Mouse (Mus musculus) MEL (cell line): Measurements from ENCODE around the gene Epb41l4b.

Source experiments
- CHD2 ChIP-seq: IDR thresholded peaks from 2 replicates; pipeline ENCODE4 v1.6.1; 2011; ENCODE audit warnings: low read length, improper control_type of control experiment
- CTCF ChIP-seq, 3 experiments: IDR thresholded peaks in 2 of 3; conservative IDR thresholded peaks in 1 of 3; 2 replicates each; pipeline ENCODE4 v1.5.1; 2011 to 2012; ENCODE audit warnings: low read length in 3 of 3, low read depth in 2 of 3, mild to moderate bottlenecking in 2 of 3, improper control_type of control experiment in 1 of 3, inconsistent platforms in 1 of 3, mixed read lengths in 1 of 3, moderate library complexity in 1 of 3; ENCODE audit not compliant: control insufficient read depth in 1 of 3, insufficient read depth in 1 of 3, poor library complexity in 1 of 3, severe bottlenecking in 1 of 3
- EP300 ChIP-seq, 2 experiments: IDR thresholded peaks; 2 replicates each; pipeline ENCODE4 v1.6.1; 2011; ENCODE audit warnings: improper control_type of control experiment in 2 of 2, low read length in 2 of 2, low read depth in 1 of 2, mild to moderate bottlenecking in 1 of 2
- GATA1 ChIP-seq: IDR thresholded peaks from 2 replicates; pipeline ENCODE4 v1.6.1; 2011; ENCODE audit warnings: low read depth, low read length, improper control_type of control experiment
- POLR2A ChIP-seq, 2 experiments: IDR thresholded peaks; 2 replicates each; pipeline ENCODE4 v1.6.1; 2011 to 2012; ENCODE audit warnings: low read length in 2 of 2, mild to moderate bottlenecking in 2 of 2, control low read depth in 1 of 2, improper control_type of control experiment in 1 of 2, low read depth in 1 of 2, moderate library complexity in 1 of 2; ENCODE audit not compliant: control insufficient read depth in 1 of 2, insufficient read depth in 1 of 2, poor library complexity in 1 of 2
- SMC3 ChIP-seq: IDR thresholded peaks from 2 replicates; pipeline ENCODE4 v1.6.1; 2011; ENCODE audit warnings: low read depth, low read length, improper control_type of control experiment
- TAL1 ChIP-seq: IDR thresholded peaks from 2 replicates; pipeline ENCODE4 v1.6.1; 2012; ENCODE audit warnings: mild to moderate bottlenecking, inconsistent platforms, low read length, moderate library complexity, mixed read lengths
- TCF12 ChIP-seq: IDR thresholded peaks from 2 replicates; pipeline ENCODE4 v1.6.1; 2014; ENCODE audit warnings: low read depth, mild to moderate bottlenecking, inconsistent platforms, low read length, improper control_type of control experiment, moderate library complexity
- UBTF ChIP-seq: IDR thresholded peaks from 2 replicates; pipeline ENCODE4 v1.6.1; 2012; ENCODE audit warnings: low read depth, mild to moderate bottlenecking, inconsistent platforms, low read length, improper control_type of control experiment, moderate library complexity, borderline replicate concordance; ENCODE audit not compliant: insufficient read depth
- ZC3H11A ChIP-seq: IDR thresholded peaks from 2 replicates; pipeline ENCODE4 v1.6.1; 2012; ENCODE audit warnings: low read depth, mild to moderate bottlenecking, inconsistent platforms, low read length, improper control_type of control experiment
- ZMIZ1 ChIP-seq: IDR thresholded peaks from 2 replicates; pipeline ENCODE4 v1.6.1; 2012; ENCODE audit warnings: low read depth, mild to moderate bottlenecking, inconsistent platforms, low read length, improper control_type of control experiment, moderate library complexity

- TF ChIP-seq EP300 (IDR thresholded peaks at IDR 0.05; ENCODE audit: low read depth in 1 of 2, low read length in 2 of 2) (no peak), ZMIZ1 (no peak), CTCF (IDR thresholded peaks at IDR 0.05 in 2 of 3, conservative IDR thresholded peaks at IDR 0.05 in 1 of 3; ENCODE audit: control insufficient read depth in 1 of 3, insufficient read depth in 1 of 3, low read depth in 2 of 3, low read length in 3 of 3, poor library complexity in 1 of 3, severe bottlenecking in 1 of 3) (no peak), TAL1 (no peak), ZC3H11A (no peak), SMC3 (no peak), UBTF (no peak), TCF12 (no peak), GATA1 (no peak), POLR2A (IDR thresholded peaks at IDR 0.05; ENCODE audit: control insufficient read depth in 1 of 2, insufficient read depth in 1 of 2, low read depth in 1 of 2, low read length in 2 of 2, poor library complexity in 1 of 2) (no peak), CHD2 (no peak)
Measured at GRCm38 (mm10) chr4:56953235-56953634, 190.0 kb downstream of the Epb41l4b start.
